ENCODE assay signal across 24 mouse cellular contexts in the genomic region with DNA sequence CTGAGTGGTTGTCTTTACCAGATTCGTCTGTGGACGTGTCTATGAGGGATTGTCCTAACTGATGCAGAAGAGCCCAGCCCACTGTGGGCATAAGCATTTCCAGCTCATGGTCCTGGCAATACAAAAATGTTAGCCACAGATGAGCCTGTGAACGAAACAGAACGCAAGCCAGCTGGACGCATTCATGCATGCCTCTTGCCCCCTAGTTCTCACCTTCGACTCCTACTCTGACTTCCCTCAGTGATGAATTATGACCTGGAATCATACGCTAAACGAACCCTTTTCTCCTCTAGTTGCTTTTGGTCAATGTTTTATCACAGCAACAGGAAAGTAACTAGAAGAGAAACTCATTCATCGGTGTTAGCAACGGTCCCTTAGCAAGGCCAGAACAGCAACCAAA.
A peak's percentile ranks its signal among the peaks of the same experiment; 100 is the strongest.
DNase-seq lines count a peak whose midpoint lies in the region; ATAC-seq and TF ChIP-seq lines count a peak whose summit lies in the region.
"Had no signal": no experiment of that assay in that cellular context is flagged by ENCODE, and none has a peak within 500 bp of the region (broad histone marks: within the 10 kb centered on the region; RNA-seq: fewer than 3 reads in every experiment).

No protein-coding gene starts in this region.

- no peak for ATAC-seq in forebrain, embryonic 11.5 days (replicated peaks; ENCODE audit: low FRiP score)
- ATAC-seq in forebrain, embryonic 15.5 days (replicated peaks), result no peak
- ATAC-seq in kidney, embryonic 15.5 days (replicated peaks; ENCODE audit: low FRiP score), result no peak
- no peak for ATAC-seq in kidney, postnatal 0 days (replicated peaks; ENCODE audit: low FRiP score, low read depth)
- ATAC-seq in kidney, embryonic 16.5 days (ENCODE audit: low FRiP score, low TSS enrichment), result no peak
- ATAC-seq: CD4-positive, CD25-positive, alpha-beta regulatory T cell, adult 4 months; forebrain, embryonic 13.5 days; forebrain, postnatal 0 days; intestine, embryonic 15.5 days had no signal

- 93% methylated on average over 10 of the region's 10 CpGs for WGBS in forebrain, embryonic 11.5 days
- WGBS in forebrain, embryonic 15.5 days, result 93% methylated on average over 10 of the region's 10 CpGs
- WGBS in kidney, adult 2 months, result 45% methylated on average over 10 of the region's 10 CpGs
- WGBS in kidney, embryonic 15.5 days, result 44% methylated on average over 10 of the region's 10 CpGs
- 33% methylated on average over 10 of the region's 10 CpGs for WGBS in kidney, postnatal 0 days
- WGBS in kidney, embryonic 16.5 days, result 44% methylated on average over 10 of the region's 10 CpGs

- no peak overlapping the region for H3K4me2 ChIP-seq in forebrain, embryonic 11.5 days (ENCODE audit: low read depth, low read length, severe bottlenecking)
- H3K4me2 ChIP-seq in forebrain, embryonic 15.5 days (replicated peaks), result no peak overlapping the region
- H3K4me2 ChIP-seq in kidney, embryonic 15.5 days, result no peak overlapping the region
- no peak overlapping the region for H3K4me2 ChIP-seq in kidney, postnatal 0 days (ENCODE audit: low read length)
- no peak overlapping the region for H3K4me2 ChIP-seq in kidney, embryonic 16.5 days (replicated peaks; ENCODE audit: low read depth, low read length)
- H3K4me2 ChIP-seq: forebrain, embryonic 13.5 days; heart, embryonic 13.5 days; hindbrain, embryonic 12.5 days; hindbrain, embryonic 15.5 days; intestine, embryonic 15.5 days had no signal

- no peak overlapping the region for H3K4me3 ChIP-seq in forebrain, embryonic 11.5 days (ENCODE audit: low read depth, low read length)
- no peak overlapping the region for H3K4me3 ChIP-seq in forebrain, embryonic 15.5 days
- H3K4me3 ChIP-seq in kidney, adult 2 months (ENCODE audit: insufficient read depth, low read depth, low read length), result no peak overlapping the region
- H3K4me3 ChIP-seq in kidney, embryonic 15.5 days (replicated peaks), result no peak overlapping the region
- H3K4me3 ChIP-seq in kidney, postnatal 0 days (replicated peaks; ENCODE audit: low read depth, low read length), result no peak overlapping the region
- no peak overlapping the region for H3K4me3 ChIP-seq in kidney, embryonic 16.5 days (ENCODE audit: low read length)
- H3K4me3 ChIP-seq: forebrain, embryonic 13.5 days; gastrocnemius, adult 2 months; heart, embryonic 10.5 days; heart, embryonic 13.5 days; hindbrain, embryonic 12.5 days; hindbrain, embryonic 15.5 days; intestine, embryonic 15.5 days had no signal

- TF ChIP-seq CTCF in kidney, adult 2 months (conservative IDR thresholded peaks at IDR 0.05; ENCODE audit: insufficient read depth, insufficient read length, low read depth, low read length), result no peak
- TF ChIP-seq CTCF in kidney, postnatal 0 days (IDR thresholded peaks at IDR 0.05; ENCODE audit: low read depth), result no peak

- peak; percentile 22 for DNase-seq in forebrain, embryonic 11.5 days (ENCODE audit: low spot score)
- peak; percentile 74 for DNase-seq in kidney, adult 2 months
- DNase-seq in kidney, postnatal 0 days (ENCODE audit: low spot score), result peak; percentile 25
- DNase-seq: adrenal gland, adult 2 months; adrenal gland, postnatal 14 days; cerebellum, adult 11 months; cerebellum, adult 8-10 months; cerebellum, postnatal 14 days; forebrain, postnatal 0 days; gastrocnemius, adult 2 months; gastrocnemius, postnatal 14 days; heart, adult 18-20 months; heart, postnatal 14 days; heart, postnatal 4 days had no signal

- TF ChIP-seq POLR2A in kidney, adult 2 months (IDR thresholded peaks at IDR 0.05; ENCODE audit: low read depth, low read length), result no peak

- no peak overlapping the region for H3K9ac ChIP-seq in forebrain, embryonic 11.5 days (ENCODE audit: low read length)
- no peak overlapping the region for H3K9ac ChIP-seq in forebrain, embryonic 15.5 days (replicated peaks)
- H3K9ac ChIP-seq in kidney, embryonic 15.5 days, result no peak overlapping the region
- no peak overlapping the region for H3K9ac ChIP-seq in kidney, postnatal 0 days (ENCODE audit: low read depth, low read length)
- H3K9ac ChIP-seq in kidney, embryonic 16.5 days (replicated peaks; ENCODE audit: low read length), result no peak overlapping the region
- H3K9ac ChIP-seq: forebrain, embryonic 13.5 days; forebrain, postnatal 0 days; heart, embryonic 13.5 days; hindbrain, embryonic 12.5 days; hindbrain, embryonic 15.5 days; intestine, embryonic 15.5 days had no signal

- no peaks in the 10 kb centered on the region for H3K27me3 ChIP-seq in forebrain, embryonic 11.5 days (ENCODE audit: control insufficient read depth, insufficient read depth, low read length)
- no peaks in the 10 kb centered on the region for H3K27me3 ChIP-seq in forebrain, embryonic 15.5 days
- H3K27me3 ChIP-seq in kidney, adult 2 months (replicated peaks; ENCODE audit: control insufficient read depth, insufficient read depth, low read length), result no peaks in the 10 kb centered on the region
- no peaks in the 10 kb centered on the region for H3K27me3 ChIP-seq in kidney, embryonic 15.5 days
- H3K27me3 ChIP-seq in kidney, postnatal 0 days (ENCODE audit: insufficient read depth, low read length), result no peaks in the 10 kb centered on the region
- no peaks in the 10 kb centered on the region for H3K27me3 ChIP-seq in kidney, embryonic 16.5 days (ENCODE audit: insufficient read depth, low read length)
- H3K27me3 ChIP-seq: forebrain, embryonic 13.5 days; heart, embryonic 13.5 days; hindbrain, embryonic 12.5 days; hindbrain, embryonic 15.5 days; intestine, embryonic 15.5 days had no signal

- no peaks in the 10 kb centered on the region for H3K9me3 ChIP-seq in forebrain, embryonic 11.5 days (ENCODE audit: control insufficient read depth, low read length)
- H3K9me3 ChIP-seq in forebrain, embryonic 15.5 days, result no peaks in the 10 kb centered on the region
- no peaks in the 10 kb centered on the region for H3K9me3 ChIP-seq in kidney, embryonic 15.5 days (replicated peaks)
- H3K9me3 ChIP-seq in kidney, postnatal 0 days (replicated peaks; ENCODE audit: low read length), result no peaks in the 10 kb centered on the region
- H3K9me3 ChIP-seq in kidney, embryonic 16.5 days (ENCODE audit: low read length), result no peaks in the 10 kb centered on the region
- H3K9me3 ChIP-seq: forebrain, embryonic 13.5 days; heart, embryonic 10.5 days; heart, embryonic 13.5 days; hindbrain, embryonic 12.5 days; hindbrain, embryonic 15.5 days; intestine, embryonic 15.5 days had no signal

- no peaks in the 10 kb centered on the region for H3K36me3 ChIP-seq in forebrain, embryonic 11.5 days (ENCODE audit: control insufficient read depth, insufficient read depth, low read length)
- no peaks in the 10 kb centered on the region for H3K36me3 ChIP-seq in forebrain, embryonic 15.5 days
- H3K36me3 ChIP-seq in kidney, adult 2 months (ENCODE audit: control insufficient read depth, insufficient read depth, low read length), result no peaks in the 10 kb centered on the region
- H3K36me3 ChIP-seq in kidney, embryonic 15.5 days, result no peaks in the 10 kb centered on the region
- no peaks in the 10 kb centered on the region for H3K36me3 ChIP-seq in kidney, postnatal 0 days (ENCODE audit: insufficient read depth, low read length)
- H3K36me3 ChIP-seq in kidney, embryonic 16.5 days (ENCODE audit: insufficient read depth, low read length), result no peaks in the 10 kb centered on the region
- H3K36me3 ChIP-seq: heart, embryonic 10.5 days; heart, embryonic 13.5 days; hindbrain, embryonic 12.5 days; hindbrain, embryonic 15.5 days; intestine, embryonic 15.5 days had no signal

- H3K27ac ChIP-seq in forebrain, embryonic 11.5 days (ENCODE audit: low read depth, low read length), result no peak overlapping the region
- no peak overlapping the region for H3K27ac ChIP-seq in forebrain, embryonic 15.5 days (replicated peaks)
- no peak overlapping the region; the same call in 1 of the 2 replicates for H3K27ac ChIP-seq in kidney, adult 2 months (ENCODE audit: insufficient read depth, low read depth, low read length)
- H3K27ac ChIP-seq in kidney, embryonic 15.5 days, result no peak overlapping the region
- no peak overlapping the region for H3K27ac ChIP-seq in kidney, postnatal 0 days
- no peak overlapping the region for H3K27ac ChIP-seq in kidney, embryonic 16.5 days (ENCODE audit: low read length)
- H3K27ac ChIP-seq: forebrain, embryonic 13.5 days; heart, embryonic 10.5 days; heart, embryonic 13.5 days; hindbrain, embryonic 12.5 days; hindbrain, embryonic 15.5 days; intestine, embryonic 15.5 days had no signal

- H3K4me1 ChIP-seq in forebrain, embryonic 11.5 days (replicated peaks; ENCODE audit: control insufficient read depth, insufficient read depth, low read length), result peaks cover 8% of the 10 kb centered on the region; the same call in 1 of the 2 replicates
- H3K4me1 ChIP-seq in forebrain, embryonic 15.5 days, result peaks cover 13% of the 10 kb centered on the region
- H3K4me1 ChIP-seq in kidney, adult 2 months (ENCODE audit: control insufficient read depth, insufficient read depth, low read length), result peaks cover 13% of the 10 kb centered on the region
- H3K4me1 ChIP-seq in kidney, embryonic 15.5 days, result peaks cover 47% of the 10 kb centered on the region
- H3K4me1 ChIP-seq in kidney, postnatal 0 days (replicated peaks; ENCODE audit: insufficient read depth, low read length), result peaks cover 16% of the 10 kb centered on the region
- H3K4me1 ChIP-seq in kidney, embryonic 16.5 days (ENCODE audit: insufficient read depth, low read length), result peaks cover 31% of the 10 kb centered on the region

Comparison
In these comparisons a context has a peak if more than half of its experiments do, and no peak if none do; other contexts are left out.
1. DNase-seq: peak in every context shown above with its lines; median percentile 74 in kidney, adult 2 months; 25 in kidney, postnatal 0 days; 22 in forebrain, embryonic 11.5 days.